Mouse (Mus musculus) neutrophil, adult 65 days (primary cell): ENCODE data around the gene Gna12. TPM values are rescaled to one million over a fixed set of nuclear protein-coding genes. Genes with fewer than 3 reads are reported as not detected.

Experiments
- total RNA-seq: library from RNA; stranded (reverse); gene quantifications from 2 replicates; pipeline ENCODE4 v1.2.4, GENCODE M21; 2023

Gna12 gene
- 22.0 and 27.7 TPM in 2 replicates for total RNA-seq

GRCm38 (mm10) chr5:140830314-140831063 is at the start of gene Gna12:
Gna12 (minus strand) TSS chr5:140830431.

DNA sequence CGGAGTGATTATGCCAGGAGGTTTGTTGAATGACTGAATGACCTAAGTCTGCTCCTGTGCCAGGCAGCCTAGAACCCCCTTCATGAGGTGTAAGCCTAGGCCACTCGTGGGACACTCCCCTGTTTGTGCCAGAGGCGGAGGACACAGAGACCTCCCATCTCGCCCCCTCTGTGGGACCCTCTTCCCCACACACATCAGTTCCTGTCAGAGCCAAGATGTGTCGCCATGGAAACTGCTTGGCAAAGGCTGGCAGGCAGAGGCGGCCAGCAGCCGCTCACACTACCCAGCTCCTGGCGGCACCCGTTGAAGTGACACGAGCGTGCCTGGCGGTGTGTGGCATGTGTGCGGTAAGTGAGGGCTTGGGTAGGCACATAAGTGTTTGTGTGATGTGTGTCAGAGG is 106.4 kb downstream of the Gna12 start, which contains the start of gene Amz1:
TSS of gene Amz1 (plus strand) at position 306 of the 400 bp plus-strand sequence.

Other genes starting within 250 kb of the Gna12 start
- gene Lfng, start 223.1 kb downstream of the Gna12 start, total RNA-seq: 60.4 and 65.0 TPM in 2 replicates
- gene Ttyh3, start 181.4 kb downstream of the Gna12 start, total RNA-seq: 94.7 and 115 TPM in 2 replicates
- gene Iqce, start 128.1 kb downstream of the Gna12 start, total RNA-seq: 10.2 and 13.0 TPM in 2 replicates
- gene Brat1, start 125.4 kb downstream of the Gna12 start, total RNA-seq: 13.9 and 14.8 TPM in 2 replicates
- gene Amz1, start 106.3 kb downstream of the Gna12 start, total RNA-seq: 1.8 and 2.7 TPM in 2 replicates
- 0.73 and 1.1 TPM in 2 replicates for gene Card11, start 170.2 kb upstream of the Gna12 start, total RNA-seq